Mouse (Mus musculus) cortical plate, adult 2 months (tissue): ENCODE results near the gene Zswim1.

Experiments
- CTCF ChIP-seq: fragments of 200-500 bp; IDR thresholded peaks from 2 replicates; pipeline ENCODE4 v1.5.1; 2011; ENCODE audit warnings: mild to moderate bottlenecking, control low read depth, low read length; ENCODE audit not compliant: insufficient read depth; ENCODE audit errors: extremely low read depth
- POLR2A ChIP-seq: fragments of 200-500 bp; IDR thresholded peaks from 2 replicates; pipeline ENCODE4 v1.6.1; 2011; ENCODE audit warnings: mild to moderate bottlenecking, low read length, control low read depth; ENCODE audit not compliant: insufficient read depth; ENCODE audit errors: extremely low read depth

DNA sequence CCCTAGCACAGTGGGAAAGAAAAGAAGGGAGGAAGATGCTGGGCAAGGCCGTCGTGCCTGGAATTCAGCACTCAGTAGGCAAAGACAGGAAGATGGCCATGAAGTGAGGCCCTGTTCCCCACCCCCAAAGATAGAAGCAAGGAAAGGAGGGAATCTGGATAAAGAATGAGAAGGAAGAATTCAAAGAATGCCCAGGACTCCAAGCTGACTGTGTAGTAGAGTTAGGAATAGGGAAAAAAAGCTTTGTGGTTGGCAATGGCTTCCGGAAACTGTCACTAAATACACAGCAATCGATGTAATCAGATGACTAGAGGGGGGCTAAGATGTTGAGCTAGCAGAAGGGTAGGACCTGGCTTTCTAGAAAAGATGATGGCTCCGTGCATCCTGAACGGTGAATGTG lies 5.3 kb upstream of the Zswim1 start:
- no peak for TF ChIP-seq CTCF
- no peak for TF ChIP-seq POLR2A
